Mouse (Mus musculus) liver, postnatal 0 days (tissue): Measurements from ENCODE around the gene Cdc7.

Source experiments
- CTCF ChIP-seq: sonication (generic); IDR thresholded peaks from 2 replicates; pipeline ENCODE4 v1.5.1; 2016; ENCODE audit warnings: antibody characterized with exemption, low read depth
- EP300 ChIP-seq: IDR thresholded peaks from 2 replicates; pipeline ENCODE4 v1.6.1; 2016; ENCODE audit warnings: antibody characterized with exemption, low read depth, mild to moderate bottlenecking

DNA sequence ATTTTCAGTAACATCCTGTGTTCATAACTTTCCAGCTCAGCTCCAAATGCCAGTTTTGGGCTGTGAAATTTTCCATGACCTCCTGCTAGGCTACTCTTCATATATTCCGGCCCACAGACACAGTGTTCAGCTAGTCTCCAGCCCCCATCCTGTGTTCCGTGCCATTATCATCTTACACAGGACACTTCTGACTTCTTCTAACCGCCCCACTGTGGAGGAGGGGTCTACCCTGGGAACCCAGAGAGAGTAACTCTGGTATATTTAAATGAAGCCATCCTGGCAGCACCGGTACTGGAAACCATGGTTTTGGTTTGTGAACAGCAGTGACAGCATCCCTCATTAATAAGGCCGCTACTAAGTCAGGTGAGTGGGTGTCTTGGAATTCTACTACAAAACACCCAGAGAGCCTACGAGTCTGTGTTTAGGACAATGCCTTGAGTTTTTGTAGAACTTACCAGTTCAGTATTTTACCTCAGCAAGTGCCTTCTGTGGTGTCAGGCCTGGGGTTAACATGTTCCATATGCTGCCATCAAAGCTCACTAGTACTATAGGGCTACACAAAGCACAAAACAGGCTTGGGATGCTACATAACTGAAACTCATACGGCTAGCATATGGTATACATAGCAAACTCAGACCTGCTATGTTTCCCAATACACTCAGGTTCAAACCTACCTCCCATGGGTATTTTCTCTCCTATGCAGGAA lies 32.6 kb downstream of the Cdc7 start:
- no peak for TF ChIP-seq CTCF
- TF ChIP-seq EP300 = no peak
